Mouse (Mus musculus) hindbrain, embryonic 12.5 days (tissue): Measurements from ENCODE around the gene Asic3. TPM values are rescaled to one million over a fixed set of nuclear protein-coding genes. Genes with fewer than 3 reads are reported as not detected.

Experiments
- ATAC-seq: fragments of 200-750 bp; cut with Nextera tagmentation; 2 replicates; pipeline ENCODE4 v1.8.0; 2017; ENCODE audit warnings: moderate TSS enrichment; ENCODE audit not compliant: low FRiP score
- H3K27ac ChIP-seq: fragments of 300-500 bp; sonication (generic); 2 replicates; pipeline ENCODE4 v1.5.1; 2016; ENCODE audit warnings: mild to moderate bottlenecking
- H3K27me3 ChIP-seq: fragments of 300-500 bp; sonication (generic); 2 replicates; pipeline ENCODE4 v1.6.1; 2016; ENCODE audit warnings: mild to moderate bottlenecking
- H3K36me3 ChIP-seq: fragments of 300-500 bp; sonication (generic); 2 replicates; pipeline ENCODE4 v1.6.1; 2016; ENCODE audit warnings: mild to moderate bottlenecking
- H3K4me1 ChIP-seq: fragments of 300-500 bp; sonication (generic); 2 replicates; pipeline ENCODE4 v1.6.1; 2016
- H3K4me2 ChIP-seq: fragments of 300-500 bp; sonication (generic); replicated peaks from 2 replicates; pipeline ENCODE4 v1.6.1; 2016; ENCODE audit warnings: mild to moderate bottlenecking
- H3K4me3 ChIP-seq: fragments of 300-500 bp; sonication (generic); 2 replicates; pipeline ENCODE4 v1.5.1; 2016; ENCODE audit warnings: mild to moderate bottlenecking
- H3K9ac ChIP-seq: fragments of 300-500 bp; sonication (generic); 2 replicates; pipeline ENCODE4 v1.6.1; 2016; ENCODE audit warnings: mild to moderate bottlenecking, moderate library complexity
- H3K9me3 ChIP-seq: fragments of 300-500 bp; sonication (generic); replicated peaks from 2 replicates; pipeline ENCODE4 v1.6.1; 2016; ENCODE audit warnings: mild to moderate bottlenecking
- WGBS: fragments of 180-500 bp; shearing (Covaris S2); methylation state at CpG from one replicate; pipeline ENCODE4 v1.1.7; 2016; 5-methylcytosine and 5-hydroxymethylcytosine counted together
- polyA plus RNA-seq: library from polyadenylated mRNA; unstranded; fragments of >200 nt; fragmentation: Nextera tagmentation; extraction: Ambion mirVana; gene quantifications from 2 replicates; pipeline ENCODE4 v1.2.1, GENCODE M21; 2016

Asic3 gene
- polyA plus RNA-seq, 1 experiment from 2014 or later: 1.2 TPM

DNA sequence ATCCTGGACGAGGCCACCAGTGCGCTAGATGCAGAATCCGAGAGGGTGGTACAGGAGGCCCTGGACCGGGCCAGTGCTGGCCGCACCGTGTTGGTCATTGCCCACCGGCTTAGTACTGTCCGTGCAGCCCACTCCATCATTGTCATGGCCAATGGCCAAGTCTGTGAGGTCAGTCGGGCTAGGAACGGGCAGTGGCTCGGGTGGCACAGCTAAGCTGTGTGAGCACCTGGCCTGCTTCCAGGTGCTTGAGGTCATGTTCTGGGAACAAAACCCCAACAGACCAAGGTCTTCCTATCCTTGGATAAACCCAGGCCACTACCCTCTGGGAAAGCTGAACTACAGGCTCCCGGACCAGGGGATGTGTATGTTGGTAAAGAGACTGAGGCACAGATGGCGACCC, 4.5 kb upstream of the Asic3 start:
- Histone ChIP-seq H3K27ac (no peak overlapping the region), H3K4me2 (no peak overlapping the region), H3K9ac (no peak overlapping the region), H3K9me3 (no peaks in the 10 kb centered on the region), H3K36me3 (peaks cover 34% of the 10 kb centered on the region), H3K4me3 (no peak overlapping the region), H3K4me1 (peaks cover 7% of the 10 kb centered on the region), H3K27me3 (peaks cover under 1% of the 10 kb centered on the region; the same call in 1 of the 2 replicates)
- ATAC-seq: no peak
- 95% methylated on average over 13 of the region's 13 CpGs for WGBS

DNA sequence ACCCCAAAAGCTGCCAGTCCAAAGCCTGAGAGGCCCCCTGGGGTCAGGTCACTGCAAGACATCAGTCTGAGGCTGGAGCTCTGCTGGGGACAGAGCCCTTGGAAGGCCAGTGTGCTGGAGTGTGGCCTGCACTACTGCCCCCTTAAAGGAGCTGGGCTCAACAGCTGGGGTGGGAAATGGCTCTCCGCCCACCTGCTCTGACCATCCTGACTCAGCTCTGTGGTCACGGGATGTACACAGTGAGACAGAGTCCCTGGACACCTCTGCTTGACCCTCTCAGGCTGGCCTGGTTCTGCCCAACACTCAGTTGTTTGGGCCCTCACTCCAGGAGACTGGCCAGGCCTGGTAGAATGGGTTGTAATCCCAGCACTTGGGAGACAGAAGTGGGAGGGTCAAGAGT, 3.7 kb upstream of the Asic3 start:
- peaks cover 3% of the 10 kb centered on the region; the same call in 1 of the 2 replicates for H3K27me3 ChIP-seq
- no peak overlapping the region for H3K4me2 ChIP-seq
- WGBS: 79% methylated on average over 2 of the region's 2 CpGs
- no peaks in the 10 kb centered on the region for H3K9me3 ChIP-seq
- H3K4me1 ChIP-seq: peaks cover 11% of the 10 kb centered on the region
- no peak overlapping the region for H3K9ac ChIP-seq
- no peak for ATAC-seq
- no peak overlapping the region for H3K4me3 ChIP-seq
- H3K27ac ChIP-seq: no peak overlapping the region
- H3K36me3 ChIP-seq: peaks cover 29% of the 10 kb centered on the region

DNA sequence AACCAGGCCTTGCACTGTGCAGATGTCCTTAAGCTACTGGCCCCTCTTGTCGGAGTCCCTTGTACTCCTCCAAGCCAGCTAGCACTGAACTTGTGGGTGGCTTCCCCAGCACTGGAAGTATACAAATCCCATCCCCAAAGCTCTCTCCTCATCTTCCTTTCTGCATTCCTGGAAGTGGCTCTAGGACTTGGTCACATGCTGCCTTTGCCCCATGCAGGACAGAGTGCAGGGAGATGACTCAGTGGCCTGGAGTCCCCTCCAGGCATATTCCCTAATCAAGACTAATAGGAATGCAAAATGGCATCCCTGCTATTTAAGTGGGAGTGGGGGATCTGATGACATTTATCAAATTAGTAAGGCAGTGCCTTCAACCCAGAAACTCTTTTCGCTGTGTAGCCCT, 1.1 kb upstream of the Asic3 start:
- H3K4me2 ChIP-seq: no peak overlapping the region
- no peak overlapping the region for H3K27ac ChIP-seq
- no peak overlapping the region for H3K9ac ChIP-seq
- H3K4me1 ChIP-seq: peaks cover 20% of the 10 kb centered on the region
- WGBS: 89% methylated on average over 2 of the region's 2 CpGs
- no peak for ATAC-seq
- H3K27me3 ChIP-seq: peaks cover 3% of the 10 kb centered on the region; the same call in 1 of the 2 replicates
- H3K9me3 ChIP-seq: no peaks in the 10 kb centered on the region
- H3K36me3 ChIP-seq: peaks cover 13% of the 10 kb centered on the region
- H3K4me3 ChIP-seq: no peak overlapping the region

DNA sequence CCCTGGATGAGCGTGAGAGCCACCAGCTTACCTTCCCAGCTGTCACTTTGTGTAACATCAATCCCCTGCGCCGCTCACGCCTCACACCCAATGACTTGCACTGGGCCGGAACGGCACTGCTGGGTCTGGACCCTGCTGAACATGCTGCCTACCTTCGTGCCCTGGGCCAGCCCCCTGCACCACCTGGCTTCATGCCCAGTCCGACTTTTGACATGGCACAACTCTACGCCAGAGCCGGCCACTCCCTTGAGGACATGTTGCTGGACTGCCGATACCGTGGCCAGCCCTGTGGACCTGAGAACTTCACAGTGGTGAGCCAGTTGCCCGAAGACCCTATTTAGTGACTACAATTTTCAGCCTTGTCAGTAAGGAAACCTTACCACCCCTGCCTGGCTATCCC, 746 bp downstream of the Asic3 start:
- no peak for ATAC-seq
- H3K27me3 ChIP-seq: peaks cover 3% of the 10 kb centered on the region; the same call in 1 of the 2 replicates
- H3K27ac ChIP-seq: 0 out of 2 replicates have a peak overlapping the region, but pooled peaks have one; percentile 55
- peaks cover 3% of the 10 kb centered on the region for H3K36me3 ChIP-seq
- 83% methylated on average over 13 of the region's 13 CpGs for WGBS
- H3K4me3 ChIP-seq: no peak overlapping the region
- no peak overlapping the region for H3K4me2 ChIP-seq
- H3K4me1 ChIP-seq: peaks cover 20% of the 10 kb centered on the region
- no peaks in the 10 kb centered on the region for H3K9me3 ChIP-seq
- 0 out of 2 replicates have a peak overlapping the region, but pooled peaks have one; percentile 4 for H3K9ac ChIP-seq

DNA sequence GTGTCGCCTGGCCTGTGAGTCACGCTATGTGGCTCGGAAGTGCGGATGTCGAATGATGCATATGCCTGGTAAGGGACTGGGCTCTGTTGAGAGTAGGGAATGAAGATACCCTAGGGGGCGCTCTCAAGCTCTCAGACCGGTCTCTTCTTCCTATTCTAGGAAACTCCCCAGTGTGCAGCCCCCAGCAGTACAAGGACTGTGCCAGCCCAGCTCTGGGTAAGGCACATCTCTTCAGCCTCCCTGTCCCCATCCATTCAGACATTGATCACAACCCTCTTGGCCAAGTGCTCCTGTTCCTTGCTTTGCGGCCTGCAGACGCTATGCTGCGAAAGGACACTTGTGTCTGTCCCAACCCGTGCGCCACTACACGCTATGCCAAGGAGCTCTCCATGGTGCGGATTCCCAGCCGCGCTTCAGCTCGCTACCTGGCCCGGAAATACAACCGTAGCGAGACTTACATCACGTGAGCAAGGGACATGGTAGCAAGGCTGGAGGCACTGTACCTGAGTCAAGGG, 3.1 kb downstream of the Asic3 start:
- H3K4me3 ChIP-seq: no peak overlapping the region
- peaks cover 3% of the 10 kb centered on the region; the same call in 1 of the 2 replicates for H3K27me3 ChIP-seq
- ATAC-seq: peak; percentile 68
- peaks cover 20% of the 10 kb centered on the region for H3K4me1 ChIP-seq
- peak overlapping the region; percentile 19; the same call in 1 of the 2 replicates for H3K9ac ChIP-seq
- WGBS: 3% methylated on average over 21 of the region's 21 CpGs
- H3K4me2 ChIP-seq: peak overlapping the region; percentile 24; the same call in 1 of the 2 replicates
- H3K36me3 ChIP-seq: peaks cover 25% of the 10 kb centered on the region
- H3K27ac ChIP-seq: no peak overlapping the region
- H3K9me3 ChIP-seq: no peaks in the 10 kb centered on the region

DNA sequence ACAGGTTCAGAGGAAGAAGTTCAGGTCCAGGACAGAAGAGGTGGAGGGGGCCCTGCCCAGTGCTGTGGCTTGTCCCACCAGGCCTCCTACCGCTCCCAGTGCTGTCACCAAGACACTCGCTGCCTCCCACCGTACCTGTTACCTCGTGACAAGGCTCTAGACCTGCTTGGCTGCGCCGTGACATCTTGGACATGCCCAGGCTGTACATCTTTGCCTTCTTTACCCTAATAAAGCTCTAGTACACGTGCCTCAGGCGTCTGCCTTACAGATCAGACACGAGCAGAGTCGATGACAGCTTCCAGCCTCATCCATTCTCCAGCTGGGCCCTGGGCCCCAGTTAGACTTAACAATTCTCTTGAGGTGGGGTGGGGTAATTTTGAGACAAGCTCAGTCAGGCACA, 4.4 kb downstream of the Asic3 start:
- H3K4me2 ChIP-seq: no peak overlapping the region
- H3K4me1 ChIP-seq: peaks cover 29% of the 10 kb centered on the region
- no peak overlapping the region for H3K9ac ChIP-seq
- H3K4me3 ChIP-seq: no peak overlapping the region
- WGBS: 94% methylated on average over 10 of the region's 10 CpGs
- H3K36me3 ChIP-seq: peaks cover 25% of the 10 kb centered on the region
- no peak overlapping the region for H3K27ac ChIP-seq
- H3K9me3 ChIP-seq: no peaks in the 10 kb centered on the region
- H3K27me3 ChIP-seq: peaks cover 3% of the 10 kb centered on the region; the same call in 1 of the 2 replicates
- no peak for ATAC-seq

DNA sequence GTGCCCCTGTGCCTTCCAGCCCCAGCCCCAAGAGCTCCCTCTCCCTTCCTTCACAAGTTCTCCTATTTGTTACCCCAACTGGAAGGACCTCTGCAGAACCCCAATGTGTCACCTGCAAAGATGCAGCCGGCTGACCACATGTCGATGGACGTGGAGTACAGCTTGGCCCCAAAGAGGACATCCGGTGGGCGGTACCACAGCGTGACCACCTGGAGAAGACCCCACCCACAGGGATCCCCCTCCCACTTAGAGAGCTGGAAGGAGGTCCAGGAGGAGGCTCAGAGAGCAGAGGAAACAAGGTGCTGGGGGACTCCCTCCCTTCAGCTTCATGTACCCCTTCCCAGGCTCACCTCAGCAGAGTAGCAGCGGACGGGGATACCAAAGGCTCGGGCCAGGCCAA, 7.2 kb downstream of the Asic3 start:
- ATAC-seq: no peak
- Histone ChIP-seq H3K27ac (no peak overlapping the region), H3K9ac (no peak overlapping the region), H3K4me1 (peaks cover 34% of the 10 kb centered on the region), H3K27me3 (no peaks in the 10 kb centered on the region), H3K36me3 (peaks cover 25% of the 10 kb centered on the region), H3K9me3 (no peaks in the 10 kb centered on the region), H3K4me2 (no peak overlapping the region), H3K4me3 (no peak overlapping the region)
- 91% methylated on average over 9 of the region's 9 CpGs for WGBS

DNA sequence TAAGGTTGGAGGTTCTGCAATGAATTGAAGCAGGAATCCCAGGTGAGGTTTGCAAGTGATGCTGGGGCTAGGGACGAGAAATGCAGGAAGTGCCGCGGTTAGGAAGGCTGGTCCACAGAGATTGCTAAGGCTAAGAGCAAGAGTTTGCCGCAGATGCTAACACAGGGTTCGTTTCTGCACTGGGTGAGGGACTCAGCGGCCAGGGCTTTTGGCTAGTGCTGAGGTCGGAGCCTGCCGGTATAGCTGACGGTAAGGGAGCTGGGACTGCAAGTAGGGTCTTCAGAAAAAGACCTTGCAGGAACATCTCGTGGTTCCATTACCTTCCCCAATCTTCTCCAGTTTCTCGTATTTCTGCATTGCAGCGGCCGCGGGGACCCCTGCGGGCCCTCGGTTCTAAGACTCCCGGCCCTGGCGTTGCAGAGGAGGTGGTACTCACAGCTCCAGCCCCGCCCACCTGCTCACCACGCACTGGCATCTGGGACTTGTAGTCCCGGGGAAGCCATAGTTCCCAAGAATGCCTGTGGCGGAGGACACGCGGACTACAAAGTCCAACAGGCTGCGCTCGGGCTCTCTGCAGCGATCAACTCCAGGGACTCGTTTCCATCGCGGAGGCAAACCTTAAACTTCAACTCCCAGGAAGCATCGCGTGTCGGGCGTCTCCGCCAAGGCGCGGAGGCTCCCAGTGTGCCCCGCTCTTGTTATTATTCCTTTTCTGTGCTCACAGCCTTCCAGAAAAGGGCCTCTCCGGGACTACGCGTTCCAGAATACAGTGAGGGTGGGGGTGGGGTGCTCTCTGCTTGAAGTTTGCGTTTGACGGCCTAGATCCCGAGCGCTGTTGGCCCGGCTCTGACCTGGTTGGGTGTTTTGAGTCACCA, 10.2 kb downstream of the Asic3 start, which contains the start of the genes Cdk5 and Slc4a2:
Gene Cdk5 (minus strand): TSS at position 402 of the 875 bp plus-strand sequence.
Gene Slc4a2 (plus strand): TSS at position 709 of the 875 bp plus-strand sequence.
- H3K9ac ChIP-seq: peak within 1 kb of the TSS; percentile 73
- H3K4me2 ChIP-seq: peak within 1 kb of the TSS; percentile 80
- H3K36me3 ChIP-seq: peaks cover 25% of the 10 kb centered on the region
- H3K27me3 ChIP-seq: peaks cover 13% of the 10 kb centered on the region; the same call in 1 of the 2 replicates
- peak within 1 kb of the TSS; percentile 90 for H3K27ac ChIP-seq
- under 1% methylated on average over 46 of the region's 46 CpGs for WGBS
- no peaks in the 10 kb centered on the region for H3K9me3 ChIP-seq
- H3K4me1 ChIP-seq: peaks cover 55% of the 10 kb centered on the region
- peak; percentile 94 for ATAC-seq
- peak within 1 kb of the TSS; percentile 57 for H3K4me3 ChIP-seq

DNA sequence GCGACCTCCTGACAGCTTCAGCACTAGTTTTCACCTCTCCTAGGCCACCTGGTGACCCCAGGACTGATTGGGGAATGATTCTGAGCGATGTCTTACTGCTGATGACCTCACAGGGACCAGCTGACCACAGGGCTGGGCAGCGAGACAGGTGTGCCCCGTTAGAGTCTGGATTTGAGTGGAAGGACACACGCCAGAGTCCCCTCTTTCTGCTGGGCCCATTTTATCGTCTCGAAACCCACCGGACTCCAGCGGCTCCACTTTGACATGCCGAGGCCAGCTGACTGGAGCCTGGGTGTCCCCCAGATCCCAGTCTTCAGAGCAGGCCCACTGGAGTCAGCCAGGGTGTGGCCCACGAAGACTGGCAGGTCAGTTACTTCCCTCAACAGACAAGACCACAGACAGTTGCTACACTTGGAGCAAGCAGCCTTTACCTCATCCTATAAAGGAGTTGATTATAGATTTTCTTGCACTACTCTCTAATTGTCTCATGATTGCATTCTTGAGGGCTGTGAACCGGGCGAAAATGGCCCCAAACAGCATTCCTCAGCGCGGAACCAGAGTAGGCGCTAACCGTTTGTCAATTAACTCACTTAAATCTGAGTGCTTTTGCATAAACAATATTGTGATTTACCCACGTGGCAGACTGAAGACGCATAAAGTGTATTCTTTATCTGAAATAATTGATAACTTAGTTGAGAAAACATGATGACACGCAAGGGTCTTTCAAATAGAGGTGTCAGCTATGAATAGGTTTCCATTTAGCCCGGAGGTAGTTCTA, 11.0 kb downstream of the Asic3 start:
- peak overlapping the region; percentile 90 for H3K27ac ChIP-seq
- ATAC-seq: 0 out of 2 replicates have a peak, but pooled peaks have one; percentile 1
- H3K4me1 ChIP-seq: peaks cover 61% of the 10 kb centered on the region
- peak overlapping the region; percentile 80 for H3K4me2 ChIP-seq
- H3K4me3 ChIP-seq: peak overlapping the region; percentile 57
- no peaks in the 10 kb centered on the region for H3K9me3 ChIP-seq
- H3K36me3 ChIP-seq: peaks cover 20% of the 10 kb centered on the region
- H3K9ac ChIP-seq: peak overlapping the region; percentile 72
- peaks cover 13% of the 10 kb centered on the region; the same call in 1 of the 2 replicates for H3K27me3 ChIP-seq
- WGBS: 13% methylated on average over 21 of the region's 21 CpGs

DNA sequence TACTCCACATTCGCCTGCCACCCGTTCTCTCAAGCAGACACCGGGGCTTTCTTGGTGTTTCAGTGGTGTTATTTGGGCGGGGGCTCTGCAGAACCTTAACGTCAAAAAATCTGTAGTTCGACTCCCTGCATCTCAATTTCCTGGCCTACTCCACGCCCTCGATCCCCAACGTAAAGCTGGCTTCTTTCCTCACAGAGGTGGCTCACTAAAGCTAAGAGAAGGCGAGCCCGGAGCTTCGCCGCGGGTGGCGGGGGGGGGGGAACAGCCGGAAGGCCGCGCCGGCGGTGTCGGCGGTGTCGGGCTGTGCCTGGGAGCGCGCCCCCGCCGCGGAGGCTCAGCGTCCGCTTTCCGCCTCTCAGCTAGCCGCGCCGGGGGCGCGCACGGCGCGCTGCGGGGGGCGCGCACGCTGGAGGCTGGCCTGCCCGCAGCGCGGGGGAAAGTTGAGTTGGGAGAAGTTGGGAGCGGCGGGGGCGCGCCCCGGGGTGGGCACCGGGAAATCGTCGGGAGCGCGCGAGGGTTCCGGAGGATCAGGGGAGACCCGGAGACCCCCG, 11.7 kb downstream of the Asic3 start:
- H3K27ac ChIP-seq: peak overlapping the region; percentile 90
- H3K27me3 ChIP-seq: peaks cover 13% of the 10 kb centered on the region; the same call in 1 of the 2 replicates
- peak overlapping the region; percentile 69 for H3K9ac ChIP-seq
- WGBS: under 1% methylated on average over 55 of the region's 60 CpGs
- ATAC-seq: no peak
- peaks cover 61% of the 10 kb centered on the region for H3K4me1 ChIP-seq
- H3K4me3 ChIP-seq: peak overlapping the region; percentile 57
- H3K4me2 ChIP-seq: peak overlapping the region; percentile 80
- no peaks in the 10 kb centered on the region for H3K9me3 ChIP-seq
- H3K36me3 ChIP-seq: peaks cover 20% of the 10 kb centered on the region

DNA sequence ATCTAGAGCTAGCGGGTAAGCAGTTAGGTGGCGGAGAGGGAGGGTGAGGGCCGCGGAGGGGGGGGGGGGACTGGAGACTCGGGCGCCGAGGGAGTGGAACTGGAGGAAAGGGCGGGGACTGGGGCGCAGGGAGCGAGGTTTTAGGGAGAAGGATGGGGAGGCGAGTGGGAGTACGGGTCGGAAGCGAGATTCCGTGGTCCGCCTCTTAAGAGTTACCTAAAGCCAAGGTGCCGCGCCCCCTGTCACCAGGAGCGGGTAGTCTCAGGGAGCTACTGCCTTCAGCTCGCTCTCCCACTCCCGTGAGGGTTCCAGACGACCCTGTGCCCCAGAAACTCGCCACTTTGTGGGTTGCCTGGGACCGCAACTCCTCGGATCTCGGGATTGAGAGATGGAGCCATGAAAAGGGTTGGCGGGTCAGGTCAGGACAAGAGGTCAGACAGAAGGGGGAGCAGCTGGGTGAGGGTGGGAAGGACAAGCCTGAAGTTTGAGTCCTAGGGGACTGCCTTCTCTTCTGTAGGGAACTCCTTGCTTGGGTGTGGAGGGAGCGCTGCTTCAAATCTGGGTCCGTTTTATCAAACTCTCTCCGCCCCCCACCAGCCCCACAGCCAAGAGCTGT, 12.3 kb downstream of the Asic3 start:
- peaks cover 61% of the 10 kb centered on the region for H3K4me1 ChIP-seq

More for the DNA sequence above, 12.3 kb downstream of the Asic3 start:
- H3K9ac ChIP-seq: peak overlapping the region; percentile 69
- peak overlapping the region; percentile 80 for H3K4me2 ChIP-seq
- under 1% methylated on average over 24 of the region's 30 CpGs for WGBS
- no peak for ATAC-seq
- H3K9me3 ChIP-seq: no peaks in the 10 kb centered on the region
- peak overlapping the region; percentile 57 for H3K4me3 ChIP-seq
- H3K36me3 ChIP-seq: peaks cover 19% of the 10 kb centered on the region
- peak overlapping the region; percentile 90; the same call in 1 of the 2 replicates for H3K27ac ChIP-seq
- H3K27me3 ChIP-seq: peaks cover 13% of the 10 kb centered on the region; the same call in 1 of the 2 replicates
